Mouse (Mus musculus) heart, adult 11 months (tissue): ENCODE results near the gene Tyk2.

Source experiments
- DNase-seq: peaks from one replicate; pipeline ENCODE4 v3.0.0; 2022

The Tyk2 gene

DNA sequence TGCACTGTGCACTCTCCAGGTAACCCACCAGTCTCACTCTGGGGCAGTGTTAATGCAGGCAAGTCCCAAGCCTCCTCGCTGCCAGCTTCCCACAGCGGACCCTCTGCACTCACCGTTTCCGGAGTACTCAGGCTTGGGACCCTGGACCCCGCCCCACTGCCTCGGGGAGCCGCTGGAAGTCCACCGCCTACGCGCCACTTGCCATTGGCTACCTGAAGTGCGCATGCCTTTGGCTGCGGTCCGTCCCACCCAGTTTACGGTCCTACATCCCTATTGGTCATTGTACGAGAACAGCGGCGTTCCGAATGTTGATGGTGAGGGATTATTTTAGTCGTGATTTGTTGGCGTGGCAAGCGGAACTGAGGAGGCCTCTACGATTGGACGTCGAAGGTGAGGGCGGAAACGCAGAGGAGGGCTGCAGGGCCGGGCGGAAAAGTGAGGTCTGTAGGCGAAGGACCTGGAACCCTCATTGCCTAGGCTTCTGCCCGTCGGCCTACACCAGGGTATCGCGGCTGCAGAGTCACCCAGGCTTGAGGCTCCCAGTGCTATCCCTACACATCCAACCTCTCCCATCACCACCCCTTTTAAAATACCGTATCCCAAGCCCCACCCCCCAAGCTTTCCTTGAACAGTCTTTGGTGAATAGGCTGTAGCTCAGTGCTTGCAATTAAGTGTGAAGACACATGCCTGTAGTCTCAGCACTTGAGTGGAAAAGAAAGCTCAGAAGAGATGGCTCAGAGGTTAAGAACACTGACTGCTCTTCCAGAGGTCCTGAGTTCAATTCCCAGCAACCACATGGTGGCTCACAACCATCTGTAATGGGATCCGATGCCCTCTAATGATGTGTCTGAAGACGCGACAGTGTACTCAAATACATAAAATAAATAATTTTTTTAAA, at the start of gene Tyk2:
Gene Tyk2, minus strand, starts transcription at position 185 of the 898 bp plus-strand sequence.
- peak; percentile 100 for DNase-seq

DNA sequence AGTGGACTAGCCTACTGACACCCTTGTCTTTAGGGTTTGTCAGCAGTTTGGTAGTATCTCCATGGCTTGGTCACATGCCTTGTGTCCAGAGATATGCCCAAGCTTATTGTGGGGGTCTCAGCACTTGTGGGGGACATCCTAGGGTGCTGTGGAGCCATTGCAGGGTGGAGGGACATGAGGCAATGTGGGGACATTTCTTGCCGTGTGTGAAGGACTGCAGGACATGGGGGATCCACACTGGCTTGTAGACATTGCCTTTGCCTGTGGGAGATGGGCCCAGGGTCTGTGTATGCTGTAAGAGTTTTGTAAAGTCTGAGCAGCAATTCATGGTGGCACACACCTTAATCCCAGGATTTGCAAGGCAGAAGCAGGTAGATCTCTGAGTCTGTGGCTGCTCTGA, 49.8 kb upstream of the Tyk2 start:
- DNase-seq = no peak

DNA sequence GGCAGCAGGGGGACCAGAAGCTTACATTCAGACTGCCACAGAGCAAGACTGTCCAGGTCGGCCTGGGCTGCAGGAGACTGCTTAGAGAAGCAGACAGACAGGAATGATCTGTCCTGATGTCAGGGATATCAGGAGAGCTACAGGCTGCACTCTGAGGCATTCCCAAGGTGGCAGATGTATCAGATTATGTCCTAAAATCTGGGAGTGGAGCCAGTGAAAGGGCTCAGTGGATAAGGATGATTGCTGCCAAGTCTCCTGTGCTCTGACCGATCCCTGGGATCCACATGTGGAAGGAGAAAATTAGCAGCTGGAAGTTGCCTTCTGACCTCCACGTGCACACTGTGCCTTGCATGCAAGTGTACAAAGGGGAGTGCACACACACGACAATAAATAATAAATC, 49.4 kb upstream of the Tyk2 start:
- no peak for DNase-seq

DNA sequence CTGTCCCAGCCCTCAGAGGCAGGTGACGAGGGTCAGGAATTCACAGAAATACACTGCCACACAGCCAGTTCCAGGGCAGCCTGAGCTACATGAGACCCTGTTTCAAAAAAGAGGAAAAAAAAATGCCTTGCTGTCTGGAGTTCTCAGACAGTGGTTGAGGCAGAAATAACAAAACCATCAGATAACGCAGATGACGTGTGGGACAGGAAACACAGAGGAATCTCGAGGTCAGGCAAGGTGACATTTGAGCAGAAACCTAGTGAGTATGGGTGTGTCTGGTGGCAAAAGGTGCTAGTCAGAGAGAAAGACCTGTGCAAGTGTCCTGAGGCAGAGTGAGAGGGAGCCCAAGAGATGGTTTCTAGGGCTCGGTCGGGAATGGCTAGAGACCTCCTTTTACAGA, 41.3 kb upstream of the Tyk2 start:
- no peak for DNase-seq

DNA sequence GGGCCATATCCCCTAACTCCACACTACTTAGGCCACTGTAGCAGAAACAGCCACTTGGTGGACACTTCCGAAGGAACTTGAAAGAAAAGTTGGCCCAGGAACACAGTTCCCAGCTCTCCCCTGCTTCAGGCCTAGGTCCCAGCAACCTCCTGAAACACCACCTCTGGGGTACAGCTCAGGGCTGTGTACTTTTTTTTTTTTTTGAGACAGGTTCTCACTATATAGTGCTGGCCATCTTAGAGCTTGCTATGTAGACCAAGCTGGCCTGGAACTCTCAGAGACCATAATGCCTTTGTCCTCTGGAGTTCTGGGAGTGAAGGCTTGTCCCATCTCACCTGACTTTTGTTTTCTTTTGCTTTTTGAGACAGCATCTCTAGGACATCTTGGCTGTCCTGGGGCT, 38.1 kb upstream of the Tyk2 start:
- DNase-seq = peak; percentile 90

DNA sequence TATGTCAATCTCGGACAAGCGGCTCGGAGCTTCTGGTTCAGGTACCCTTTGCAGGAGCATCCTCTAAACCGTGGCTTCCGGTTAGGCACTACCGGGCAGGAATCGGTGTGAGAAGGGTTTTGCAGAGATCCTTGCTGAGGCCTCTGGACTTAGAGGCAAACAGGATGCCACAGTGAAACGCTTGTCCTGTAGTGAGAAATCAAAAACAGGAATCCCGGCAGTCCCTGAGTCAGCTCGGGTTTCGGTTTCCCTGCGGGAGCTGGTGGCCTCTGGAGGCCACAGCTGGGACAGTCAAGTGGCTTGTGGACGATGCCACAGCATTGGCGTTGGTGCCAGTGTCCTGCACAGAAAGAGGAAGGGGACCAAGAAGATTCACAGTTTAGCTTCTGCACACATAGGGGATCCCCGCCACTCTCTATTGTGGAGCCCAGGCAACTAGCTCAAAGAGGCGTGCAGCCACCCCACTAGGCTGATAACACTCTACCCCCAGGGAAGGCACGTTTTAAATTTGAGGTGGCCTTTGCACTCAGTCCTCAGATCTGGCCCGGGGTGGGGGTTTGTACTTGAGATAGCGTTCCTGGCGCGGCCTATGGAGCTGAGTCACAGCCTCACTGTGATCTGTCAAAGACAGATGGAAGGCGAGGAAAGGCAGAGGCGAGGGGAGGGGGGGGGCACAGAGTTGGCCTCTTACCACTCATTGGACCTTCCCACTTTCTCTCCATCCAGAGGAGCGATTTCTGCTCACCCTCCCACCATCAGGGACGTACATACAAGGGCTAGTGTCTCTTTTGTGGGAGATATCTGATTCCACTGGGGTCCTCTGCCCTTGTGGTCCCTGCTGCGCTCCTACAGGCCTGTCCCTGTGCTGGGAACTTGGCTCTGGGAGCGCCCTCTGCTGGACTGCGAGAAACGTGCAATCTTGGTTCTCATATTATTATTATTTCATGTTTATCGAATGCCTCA, 37.4 kb upstream of the Tyk2 start:
- peak; percentile 98 for DNase-seq

DNA sequence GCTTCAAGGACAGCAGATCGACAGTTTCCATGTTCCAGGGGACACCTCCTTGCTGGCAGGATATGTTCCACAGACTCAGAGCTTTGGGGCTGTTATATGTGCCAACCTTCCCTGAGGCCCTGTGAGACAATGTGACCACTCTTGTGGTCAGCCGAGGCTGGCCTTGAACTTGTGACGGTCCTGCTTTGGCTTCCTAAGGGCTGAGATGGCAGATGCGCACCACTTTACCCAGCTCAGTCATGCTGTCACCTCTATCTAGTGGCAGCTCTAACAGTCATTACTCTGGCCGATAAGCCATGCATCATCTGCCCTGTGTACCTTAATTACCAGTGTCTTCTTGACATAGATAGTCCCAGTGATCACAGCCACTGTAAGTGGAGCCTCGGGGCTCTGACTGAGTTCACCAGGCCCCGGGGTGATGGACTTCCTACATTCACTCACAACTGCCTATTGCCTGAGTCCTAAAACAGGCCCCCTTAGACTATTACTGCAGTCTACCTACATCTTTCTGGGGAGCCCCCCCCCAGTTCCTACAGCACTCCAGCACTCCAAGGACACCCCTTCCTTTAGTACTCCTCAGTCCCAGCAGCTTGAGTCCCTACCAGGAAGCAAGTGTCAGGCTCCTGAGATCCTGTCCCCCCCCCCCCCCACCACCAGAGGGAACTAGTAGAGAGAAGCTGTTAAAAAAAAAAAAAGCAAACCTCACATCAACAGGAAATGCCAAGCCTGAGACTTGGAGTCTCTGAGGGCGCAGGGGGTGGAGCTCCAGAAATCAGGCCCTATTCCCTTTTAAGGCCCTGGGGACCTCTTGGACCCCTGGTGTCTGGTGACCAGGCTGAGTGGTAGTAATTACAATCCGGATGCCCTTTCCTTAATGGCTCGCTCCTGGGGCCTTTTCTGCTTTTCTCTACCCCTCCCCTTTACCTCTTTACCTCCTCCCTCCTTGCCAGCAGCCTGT, 36.4 kb upstream of the Tyk2 start:
- peak; percentile 97 for DNase-seq

DNA sequence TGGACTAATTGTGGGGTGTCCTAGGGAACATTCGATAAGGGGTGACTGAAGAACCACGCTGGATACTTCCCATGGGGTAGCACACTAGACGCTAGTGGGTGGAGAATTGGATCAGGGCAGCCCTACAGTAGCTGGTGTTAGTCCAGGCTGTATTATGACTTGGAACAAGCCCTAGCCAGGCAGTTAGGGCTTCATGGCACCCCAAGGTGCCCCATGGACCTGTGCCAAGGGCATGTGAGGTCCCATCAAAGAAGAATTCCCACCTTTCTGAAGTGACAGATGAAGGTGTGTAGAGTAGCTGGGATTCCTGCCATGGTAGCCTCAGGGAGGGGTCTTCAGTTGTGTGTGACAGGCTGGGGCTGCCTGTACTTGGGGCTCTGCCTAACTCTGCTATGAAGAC, 35.5 kb upstream of the Tyk2 start:
- peak; percentile 95 for DNase-seq

DNA sequence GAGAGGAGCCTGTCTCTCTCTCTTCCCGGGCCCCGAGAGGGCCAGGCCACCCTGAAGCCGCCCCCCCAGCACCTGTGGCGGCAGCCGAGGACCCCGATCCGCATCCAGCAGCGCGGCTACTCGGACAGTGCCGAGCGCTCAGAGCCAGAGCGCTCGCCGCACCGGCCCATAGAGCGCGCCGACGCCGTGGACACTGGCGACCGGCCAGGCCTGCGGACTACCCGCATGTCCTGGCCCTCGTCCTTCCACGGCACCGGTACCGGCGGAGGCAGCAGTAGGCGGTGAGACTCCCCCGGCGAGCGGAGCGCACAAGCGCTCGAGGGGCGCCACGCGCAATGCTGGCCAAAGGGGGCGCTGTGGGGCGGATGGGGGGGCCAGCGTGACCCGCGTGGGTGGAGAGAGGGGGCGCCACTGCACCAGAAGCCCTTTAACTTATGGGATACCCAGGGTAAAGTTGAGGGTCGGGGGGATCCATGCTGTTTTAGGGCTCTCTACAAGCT, 35.0 kb upstream of the Tyk2 start:
- peak; percentile 97 for DNase-seq

DNA sequence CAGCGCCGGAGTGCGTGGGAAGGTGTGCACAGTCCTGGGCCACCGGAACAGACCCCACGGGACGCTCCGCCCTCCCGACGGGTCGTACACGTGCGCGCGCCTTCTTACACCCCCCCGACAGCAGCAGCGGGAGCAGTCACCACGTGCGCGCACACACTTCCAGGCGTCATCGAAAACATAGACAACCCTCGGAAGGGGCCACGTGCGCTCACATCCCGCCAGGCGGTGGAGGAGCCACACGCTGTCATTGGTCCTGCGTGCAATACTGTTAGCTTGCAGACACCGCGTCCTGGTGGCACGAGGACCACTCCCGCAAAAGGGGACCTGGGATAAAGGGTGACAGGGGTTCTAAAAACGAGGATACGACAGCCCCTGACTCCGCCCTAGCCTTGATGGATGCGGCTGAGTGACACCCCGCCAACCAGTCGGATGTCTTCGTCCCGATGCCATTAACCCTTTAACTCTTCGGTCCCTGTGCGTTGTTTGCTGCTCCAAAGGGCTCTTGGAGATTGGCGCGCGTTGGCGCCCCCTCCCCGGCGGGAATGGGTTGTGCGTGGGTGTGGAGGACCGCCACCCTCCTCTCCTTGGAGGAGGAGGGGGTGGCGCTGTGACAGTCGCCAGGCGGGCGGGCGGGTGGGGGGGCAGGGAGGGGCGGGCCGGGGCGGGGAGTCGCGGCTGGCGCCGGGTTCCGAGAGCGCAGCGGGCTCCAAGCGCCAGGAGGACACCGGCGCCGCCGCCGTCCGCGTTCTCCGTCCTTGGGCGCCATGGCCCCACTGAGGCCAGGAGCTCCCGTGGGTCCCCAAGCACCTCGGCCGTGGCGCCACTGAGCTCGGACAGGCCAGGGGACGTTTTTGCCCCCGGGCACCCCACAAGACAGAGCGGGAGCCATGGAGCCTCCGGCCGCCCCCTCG, 34.3 kb upstream of the Tyk2 start, which contains the start of gene Pde4a:
Gene Pde4a, plus strand, starts transcription at position 674 of the 911 bp plus-strand sequence.
- DNase-seq = peak; percentile 98

DNA sequence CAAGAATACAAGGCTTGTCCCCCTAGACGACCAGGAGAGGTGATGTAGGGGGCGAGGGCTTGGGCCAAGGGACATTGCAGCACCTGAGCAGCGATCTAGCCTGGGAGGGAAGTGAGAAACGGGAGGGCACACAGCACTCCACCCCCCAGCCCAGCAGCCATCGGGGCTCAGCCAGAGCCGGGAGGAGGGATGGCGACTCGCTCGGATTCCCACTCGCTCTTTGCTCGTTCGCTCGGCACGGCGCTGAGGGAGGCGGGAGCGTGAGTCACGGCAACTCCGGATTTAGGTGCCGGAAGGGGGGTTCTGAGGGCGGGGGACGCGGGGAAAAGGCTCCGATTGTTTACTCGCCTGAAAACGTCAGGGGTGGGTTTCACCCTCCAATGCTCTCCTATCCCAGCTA, 33.0 kb upstream of the Tyk2 start:
- DNase-seq = peak; percentile 92

DNA sequence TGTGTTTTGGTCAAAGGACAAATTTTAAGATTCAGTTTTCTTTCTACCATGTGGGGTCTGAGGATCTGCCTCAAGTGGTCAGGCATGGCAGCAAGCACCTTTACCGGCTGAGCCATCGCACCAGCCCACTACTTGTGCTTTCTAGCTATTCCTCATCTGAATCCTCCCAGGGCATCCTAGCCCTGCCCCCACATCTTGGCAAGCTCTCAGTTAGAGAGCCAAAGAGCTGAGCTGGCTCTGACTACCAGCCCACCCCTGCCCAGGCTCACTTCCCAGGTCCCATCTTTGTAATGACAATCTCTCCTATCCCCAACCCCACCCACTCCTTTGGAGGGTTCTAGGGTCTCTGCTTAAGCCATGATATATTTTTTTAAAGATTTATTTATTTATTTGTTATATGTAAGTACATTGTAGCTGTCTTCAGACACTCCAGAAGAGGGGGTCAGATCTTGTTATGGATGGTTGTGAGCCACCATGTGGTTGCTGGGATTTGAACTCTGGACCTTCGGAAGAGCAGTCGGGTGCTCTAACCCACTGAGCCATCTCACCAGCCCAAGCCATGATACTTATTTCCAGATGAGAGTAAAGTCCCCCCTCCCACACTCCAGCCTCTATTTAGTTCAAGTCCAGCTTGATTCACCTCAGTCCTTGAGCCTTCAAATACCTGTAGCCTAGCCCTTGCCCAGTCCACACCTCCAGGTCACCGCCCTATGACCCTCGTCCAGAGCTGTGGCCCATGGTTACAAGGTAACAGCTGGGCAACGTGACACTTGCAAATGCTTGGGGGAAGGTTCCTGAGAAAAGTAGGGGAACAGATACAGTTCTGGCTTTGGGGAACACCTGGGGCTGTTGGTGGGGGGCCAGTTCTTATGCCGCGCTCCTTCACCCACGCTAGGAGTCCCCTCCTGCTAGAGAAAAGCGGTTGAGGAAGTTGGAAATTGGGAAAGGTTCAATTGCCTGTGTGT, 32.3 kb upstream of the Tyk2 start:
- DNase-seq = no peak

DNA sequence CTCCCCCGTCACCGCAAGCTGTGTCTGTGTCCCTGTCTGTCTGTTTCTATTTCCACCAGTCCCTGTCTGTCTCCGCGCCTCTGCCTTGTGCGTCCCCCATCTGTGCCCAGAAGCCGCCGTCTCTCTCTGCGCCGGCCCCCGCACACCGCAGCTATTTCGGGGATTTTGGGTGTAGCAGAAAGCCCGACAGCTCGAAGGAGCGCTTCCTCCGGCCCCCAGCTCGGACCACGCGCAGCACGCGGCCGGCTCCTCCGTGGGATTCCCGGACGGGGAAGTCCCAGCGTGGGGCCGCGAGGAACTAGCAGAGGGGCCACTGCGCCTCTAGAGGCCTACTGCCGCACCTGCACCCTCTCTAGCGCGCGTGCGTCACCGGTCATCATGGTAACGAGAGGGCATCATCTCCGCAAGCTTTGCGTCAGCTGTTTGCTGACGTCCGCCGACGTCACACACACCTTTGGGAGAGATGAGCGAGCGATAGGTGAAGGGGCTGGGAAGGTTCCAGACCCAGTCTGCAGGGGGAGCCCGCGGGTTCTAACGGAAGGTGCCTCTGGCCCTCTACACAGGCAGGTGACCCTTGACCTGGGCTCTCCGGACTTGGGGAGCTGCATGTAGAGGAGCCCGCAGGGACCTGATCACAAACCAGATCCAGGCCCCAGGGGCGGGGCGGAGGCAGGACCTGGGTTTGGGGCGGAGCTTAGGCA, 30.3 kb upstream of the Tyk2 start:
- DNase-seq = peak; percentile 98

DNA sequence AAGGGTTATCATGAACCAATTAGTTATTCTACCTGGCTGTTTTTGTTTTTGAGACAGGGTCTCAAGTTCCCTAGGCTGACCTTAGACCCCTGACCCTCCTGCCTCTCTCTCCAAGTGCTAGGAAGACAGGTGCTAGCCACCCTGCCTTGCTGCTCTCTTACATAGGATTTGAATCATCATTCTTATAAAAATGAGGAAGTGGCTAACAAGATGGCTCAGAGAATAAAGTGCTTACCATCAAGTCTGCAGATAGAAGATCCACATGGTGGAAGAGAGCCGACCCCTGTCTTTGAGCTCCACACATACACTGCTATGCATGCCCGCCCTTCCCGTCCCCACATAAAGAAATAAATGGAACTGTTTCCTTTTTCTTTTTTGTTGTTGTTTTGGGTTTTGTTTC, 23.7 kb upstream of the Tyk2 start:
- no peak for DNase-seq

DNA sequence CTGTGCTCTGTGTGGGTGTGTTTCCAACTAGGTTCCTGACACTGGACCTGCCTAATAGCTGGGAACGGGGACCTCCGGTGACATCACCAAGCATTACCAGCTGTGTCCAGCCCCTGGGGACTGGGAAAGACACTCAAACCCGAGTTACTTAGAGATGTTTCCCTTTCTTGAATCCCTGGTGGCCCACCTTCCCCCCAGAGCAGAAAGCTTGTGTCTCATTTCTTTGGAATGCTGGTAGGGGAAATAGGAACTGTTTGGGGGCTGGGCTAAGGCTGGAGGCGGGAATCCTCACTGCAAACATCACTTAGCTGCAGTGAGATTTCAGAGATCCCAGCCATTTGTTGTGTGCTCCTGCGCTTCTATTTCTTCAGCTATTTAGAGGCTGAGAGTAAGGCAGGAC, 22.8 kb upstream of the Tyk2 start:
- DNase-seq = peak; percentile 92

DNA sequence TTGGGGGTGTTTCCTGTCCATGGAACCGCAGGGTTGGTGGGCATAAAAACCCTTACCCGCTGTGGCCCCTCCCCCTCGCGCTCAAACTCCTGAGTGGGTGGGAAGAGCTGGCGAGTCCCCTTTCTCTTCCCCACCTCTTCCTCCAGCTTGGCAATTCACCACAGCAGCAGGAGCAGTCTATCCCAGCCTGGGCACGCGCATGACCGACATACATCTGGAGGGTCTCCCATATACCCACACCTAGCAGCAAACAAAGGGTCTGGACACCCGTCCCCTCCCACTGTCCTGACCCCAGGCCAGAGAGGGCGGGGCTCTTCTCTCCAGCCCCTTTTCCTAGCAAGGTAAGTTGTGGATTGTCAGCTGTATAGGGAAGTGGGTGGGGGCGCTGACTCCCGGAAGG, 22.3 kb upstream of the Tyk2 start:
- peak; percentile 95 for DNase-seq

DNA sequence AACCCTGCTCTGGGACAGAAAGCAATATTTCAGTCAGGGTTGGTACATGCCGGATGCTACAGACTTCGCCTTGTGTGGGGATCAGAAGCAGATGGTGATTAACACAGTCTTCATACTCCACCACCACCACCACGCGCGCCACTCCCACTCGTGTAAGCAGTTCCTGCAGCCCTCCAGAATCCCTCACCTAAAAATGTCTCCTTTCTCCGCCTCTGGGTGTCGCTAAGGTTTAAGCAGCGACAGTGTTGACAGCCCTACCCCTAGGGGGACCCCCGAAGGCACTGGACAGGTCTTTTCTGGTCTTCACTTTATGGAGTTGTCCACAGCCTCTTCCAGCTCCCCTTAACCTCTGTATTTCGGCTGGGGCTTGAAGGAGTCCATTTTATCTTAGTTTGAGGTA, 21.7 kb upstream of the Tyk2 start:
- DNase-seq = peak; percentile 93

DNA sequence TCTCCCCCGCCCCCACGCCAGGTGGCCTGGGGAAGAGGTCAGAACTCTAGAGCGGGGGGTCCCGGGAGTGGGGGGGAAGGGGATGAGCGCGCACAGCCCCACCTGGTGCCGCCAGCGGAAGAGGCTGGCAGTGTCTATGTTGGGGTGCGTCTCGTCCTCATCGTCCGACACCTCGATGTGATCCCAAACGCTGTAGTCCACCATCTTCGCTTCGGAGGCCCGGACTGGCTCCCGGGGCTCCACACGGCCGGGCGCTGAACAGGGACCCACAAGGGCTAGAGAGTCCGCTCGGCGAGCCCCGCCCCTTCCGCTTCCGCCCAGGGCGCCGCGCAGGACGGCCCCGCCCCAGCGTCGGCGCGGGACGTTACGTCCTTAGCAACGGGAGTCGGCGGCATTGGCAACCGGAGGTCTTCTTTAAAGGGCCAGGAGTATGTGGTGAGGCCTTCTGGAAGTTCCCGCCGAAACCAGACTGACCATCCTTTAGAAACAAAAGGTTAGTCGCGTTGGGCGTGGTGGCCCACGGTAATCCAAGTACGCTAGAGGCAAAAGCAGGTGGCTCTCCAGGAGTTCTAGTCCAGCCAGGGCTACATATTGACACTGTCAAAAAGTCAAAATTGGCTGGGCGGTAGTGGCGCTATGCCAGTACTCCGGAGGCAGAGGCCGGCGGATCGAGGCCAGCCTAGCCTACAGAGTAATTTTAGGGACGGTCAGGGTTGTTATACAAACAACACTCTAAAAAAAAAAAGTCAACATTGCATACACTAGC, 18.8 kb upstream of the Tyk2 start, which contains the start of gene Cdc37:
Gene Cdc37, minus strand, starts transcription at position 329 of the 766 bp plus-strand sequence.
- DNase-seq = peak; percentile 99
